ENCODE assay signal across 9 mouse cellular contexts in the genomic region with DNA sequence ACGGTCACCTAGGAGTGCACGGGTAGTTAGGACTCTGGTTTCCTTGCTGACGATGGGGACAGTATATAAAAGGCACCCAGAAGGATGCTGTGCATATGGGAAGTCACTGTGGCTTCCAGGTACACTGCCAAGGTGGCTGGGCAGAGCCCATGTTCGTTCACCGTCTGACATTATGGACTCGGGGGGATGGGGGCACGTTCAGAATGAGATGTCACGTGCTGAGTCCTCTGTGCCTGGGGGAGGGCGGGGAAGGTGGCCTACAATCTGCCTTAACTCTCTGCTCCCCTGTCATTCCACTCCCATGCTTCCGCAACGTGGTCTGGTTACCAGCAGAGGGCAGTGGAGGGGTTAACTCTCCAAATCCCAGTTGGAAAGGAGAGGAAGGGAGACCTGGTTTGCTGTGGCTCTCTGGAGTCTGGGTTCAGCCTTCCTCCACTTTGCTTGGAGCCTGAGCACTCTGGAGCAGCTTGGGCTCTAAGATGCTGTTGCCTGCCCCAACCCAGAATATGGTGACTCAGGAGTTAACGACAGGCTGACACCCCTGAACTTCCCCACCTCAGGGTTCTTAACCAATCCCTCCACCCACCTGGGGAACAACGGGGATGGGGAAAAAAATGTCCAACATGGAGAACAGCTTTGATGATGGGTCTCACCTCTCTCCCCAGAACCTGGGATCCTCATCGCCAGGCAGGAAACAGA. TPM values are rescaled to one million over a fixed set of nuclear protein-coding genes. Genes with fewer than 3 reads are reported as not detected.
DNase-seq lines count a peak whose midpoint lies in the region; ATAC-seq and TF ChIP-seq lines count a peak whose summit lies in the region.
"Had no signal": no experiment of that assay in that cellular context is flagged by ENCODE, and none has a peak within 500 bp of the region (broad histone marks: within the 10 kb centered on the region; RNA-seq: fewer than 3 reads in every experiment).

No protein-coding gene starts in this region.

- WGBS in intestine, postnatal 0 days, result 19% methylated on average over 14 of the region's 14 CpGs
- WGBS in intestine, embryonic 16.5 days, result 16% methylated on average over 14 of the region's 14 CpGs
- WGBS in cerebellum, adult 2 months, result 4% methylated on average over 14 of the region's 14 CpGs

- DNase-seq in cerebellum, adult 2 months, result peak; percentile 92 to 95
- DNase-seq in forelimb bud, embryonic 11.5 days (ENCODE audit: low read depth, low spot score), result peak; percentile 65
- DNase-seq in adrenal gland, postnatal 4 days (ENCODE audit: low spot score in 2 of 2), result no peak
- DNase-seq: liver, embryonic 13.5 days had no signal

- H3K9me3 ChIP-seq in intestine, postnatal 0 days (ENCODE audit: control insufficient read depth), result no peaks in the 10 kb centered on the region
- no peaks in the 10 kb centered on the region for H3K9me3 ChIP-seq in intestine, embryonic 16.5 days (ENCODE audit: control insufficient read depth, low read length)
- no peaks in the 10 kb centered on the region for H3K9me3 ChIP-seq in E14TG2a.4 (ENCODE audit: low read length)
- H3K9me3 ChIP-seq: liver, embryonic 13.5 days had no signal

- TF ChIP-seq POLR2A in cerebellum, adult 2 months (IDR thresholded peaks at IDR 0.05; ENCODE audit: borderline replicate concordance, insufficient read depth, low read length), result peak; percentile 78

- ATAC-seq in intestine, postnatal 0 days, result no peak
- ATAC-seq in intestine, embryonic 16.5 days, result no peak
- peak; percentile 37 for ATAC-seq in megakaryocyte progenitor cell, adult 5-6 weeks (replicated peaks; ENCODE audit: poor library complexity)
- ATAC-seq in erythroblast, adult 5-6 weeks (replicated peaks; ENCODE audit: low FRiP score, poor library complexity, severe bottlenecking), result no peak

- no peak overlapping the region for H3K4me3 ChIP-seq in intestine, postnatal 0 days (ENCODE audit: low read depth, low read length)
- no peak overlapping the region for H3K4me3 ChIP-seq in intestine, embryonic 16.5 days (ENCODE audit: low read length)
- no peak overlapping the region; the same call in 1 of the 2 replicates for H3K4me3 ChIP-seq in E14TG2a.4 (replicated peaks; ENCODE audit: low read length)
- H3K4me3 ChIP-seq in cerebellum, adult 2 months (replicated peaks; ENCODE audit: insufficient read depth, low read depth, low read length), result peak overlapping the region; percentile 83
- H3K4me3 ChIP-seq: liver, embryonic 13.5 days had no signal

- peak; percentile 77 for TF ChIP-seq CTCF in intestine, postnatal 0 days (IDR thresholded peaks at IDR 0.05; ENCODE audit: low read depth)
- TF ChIP-seq CTCF in E14TG2a.4 (conservative IDR thresholded peaks at IDR 0.05; ENCODE audit: low read length), result peak; percentile 68
- TF ChIP-seq CTCF in cerebellum, adult 2 months (IDR thresholded peaks at IDR 0.05; ENCODE audit: borderline replicate concordance, insufficient read depth, low read depth, low read length), result peak; percentile 79; the same call in 1 of the 2 replicates

- H3K27me3 ChIP-seq in intestine, postnatal 0 days (replicated peaks; ENCODE audit: control insufficient read depth, insufficient read depth, low read length), result no peaks in the 10 kb centered on the region
- no peaks in the 10 kb centered on the region for H3K27me3 ChIP-seq in intestine, embryonic 16.5 days (replicated peaks; ENCODE audit: control insufficient read depth, insufficient read depth, low read length)
- peaks cover 14% of the 10 kb centered on the region for H3K27me3 ChIP-seq in E14TG2a.4 (ENCODE audit: insufficient read depth, low read length)
- no peaks in the 10 kb centered on the region for H3K27me3 ChIP-seq in cerebellum, adult 2 months (ENCODE audit: control insufficient read depth, insufficient read depth, low read length)
- H3K27me3 ChIP-seq: liver, embryonic 13.5 days had no signal

- H3K9ac ChIP-seq in intestine, postnatal 0 days (ENCODE audit: low read depth, low read length), result no peak overlapping the region
- no peak overlapping the region for H3K9ac ChIP-seq in intestine, embryonic 16.5 days (ENCODE audit: low read depth, low read length)
- H3K9ac ChIP-seq: liver, embryonic 13.5 days had no signal

- H3K4me1 ChIP-seq in intestine, postnatal 0 days (replicated peaks; ENCODE audit: control insufficient read depth, insufficient read depth, low read length), result no peaks in the 10 kb centered on the region
- peaks cover 4% of the 10 kb centered on the region; the same call in 1 of the 2 replicates for H3K4me1 ChIP-seq in intestine, embryonic 16.5 days (ENCODE audit: control insufficient read depth, insufficient read depth, low read length)
- peaks cover 74% of the 10 kb centered on the region for H3K4me1 ChIP-seq in E14TG2a.4 (replicated peaks; ENCODE audit: low read depth, low read length)
- H3K4me1 ChIP-seq in cerebellum, adult 2 months (ENCODE audit: control insufficient read depth, insufficient read depth, low read length), result peaks cover 45% of the 10 kb centered on the region
- H3K4me1 ChIP-seq: liver, embryonic 13.5 days had no signal

- no peak overlapping the region for H3K4me2 ChIP-seq in intestine, postnatal 0 days (replicated peaks; ENCODE audit: low read depth)
- no peak overlapping the region for H3K4me2 ChIP-seq in intestine, embryonic 16.5 days (ENCODE audit: low read depth, low read length)
- H3K4me2 ChIP-seq: liver, embryonic 13.5 days had no signal

- no peaks in the 10 kb centered on the region; the same call in 1 of the 2 replicates for H3K36me3 ChIP-seq in intestine, postnatal 0 days (ENCODE audit: control insufficient read depth, insufficient read depth)
- no peaks in the 10 kb centered on the region for H3K36me3 ChIP-seq in intestine, embryonic 16.5 days (ENCODE audit: control insufficient read depth, insufficient read depth, low read length)
- no peaks in the 10 kb centered on the region for H3K36me3 ChIP-seq in E14TG2a.4 (ENCODE audit: insufficient read depth, low read length)
- H3K36me3 ChIP-seq: liver, embryonic 13.5 days had no signal

- H3K27ac ChIP-seq in intestine, postnatal 0 days (ENCODE audit: low read depth, low read length), result no peak overlapping the region
- no peak overlapping the region for H3K27ac ChIP-seq in intestine, embryonic 16.5 days (ENCODE audit: low read length)
- H3K27ac ChIP-seq in cerebellum, adult 2 months (ENCODE audit: insufficient read depth, low read length), result peak overlapping the region; percentile 87
- H3K27ac ChIP-seq: liver, embryonic 13.5 days had no signal

RNA-seq across cellular contexts. Expression of gene Rcvrn, which starts 42.8 kb away (rescaled TPM):
- not detected in 2 replicates for polyA plus RNA-seq in intestine, postnatal 0 days (2015; fragmentation: Nextera tagmentation; extraction: Ambion mirVana)
- polyA plus RNA-seq in intestine, embryonic 16.5 days (2015; fragmentation: Nextera tagmentation; extraction: Ambion mirVana), result not detected in 2 replicates
- 0.41 and 0.86 TPM in 2 replicates for polyA plus RNA-seq in cerebellum, adult 2 months (2012; rRNA removed)
- not detected in 2 replicates for total RNA-seq in megakaryocyte progenitor cell, adult 5-6 weeks (2015)
- total RNA-seq in megakaryocyte progenitor cell, adult 5-6 weeks (2017), result not detected in 2 replicates
- total RNA-seq in erythroblast, adult 5-6 weeks (2015; ENCODE audit: low replicate concordance), result not detected in 2 replicates
- total RNA-seq in erythroblast, adult 5-6 weeks (2017; ENCODE audit: low replicate concordance), result not detected in 2 replicates
- not detected for total RNA-seq in adrenal gland, postnatal 4 days (2021)
- polyA plus RNA-seq: liver, embryonic 13.5 days had no signal

Comparison
In these comparisons a context has a peak if more than half of its experiments do, and no peak if none do; other contexts are left out.
1. DNase-seq: peak in cerebellum, adult 2 months (2 of 2) and forelimb bud, embryonic 11.5 days (single experiment); none in adrenal gland, postnatal 4 days (0 of 2).
2. Peak in every context shown above with its lines, with median percentiles within 50 percentile points of each other: CTCF ChIP-seq.